Mouse (Mus musculus): Measurements from ENCODE around the gene Cmtm6.

- no peak for TF ChIP-seq CTCF (IDR thresholded peaks at IDR 0.05; ENCODE audit: borderline replicate concordance, extremely low read depth, insufficient read depth, insufficient read length)
- no peak for TF ChIP-seq POLR2A (IDR thresholded peaks at IDR 0.05; ENCODE audit: borderline replicate concordance, extremely low read depth, insufficient read depth, insufficient read length, poor library complexity, severe bottlenecking)
Observed at GRCm38 (mm10) chr9:114787134-114787533, 56.2 kb downstream of the Cmtm6 start.

Measured in brain, embryonic 14.5 days (tissue).